In genomic region chr9:116220159-116220515, GRCm38 (mm10) we compare ENCODE assay signal across 20 mouse cellular contexts. TPM values are rescaled to one million over a fixed set of nuclear protein-coding genes. Genes with fewer than 3 reads are reported as not detected.
DNase-seq lines count a peak whose midpoint lies in the region; ATAC-seq and TF ChIP-seq lines count a peak whose summit lies in the region.
"Had no signal": no experiment of that assay in that cellular context is flagged by ENCODE, and none has a peak within 500 bp of the region (broad histone marks: within the 10 kb centered on the region; RNA-seq: fewer than 3 reads in every experiment).

No protein-coding gene starts in this region.

- no peak overlapping the region for H3K4me3 ChIP-seq in lung, embryonic 14.5 days (ENCODE audit: low read depth, low read length)
- H3K4me3 ChIP-seq in embryonic facial prominence, embryonic 13.5 days: no peak overlapping the region
- H3K4me3 ChIP-seq in limb, embryonic 15.5 days: no peak overlapping the region
- H3K4me3 ChIP-seq: forebrain, embryonic 15.5 days; heart, embryonic 15.5 days; hindbrain, embryonic 13.5 days had no signal

- no peak for TF ChIP-seq CTCF in lung, embryonic 14.5 days (IDR thresholded peaks at IDR 0.05; ENCODE audit: low read depth)

- 0 out of 2 replicates have a peak overlapping the region, but pooled peaks have one; percentile 24 for H3K27ac ChIP-seq in lung, embryonic 14.5 days (ENCODE audit: low read depth)
- peak overlapping the region; percentile 89 for H3K27ac ChIP-seq in embryonic facial prominence, embryonic 13.5 days
- H3K27ac ChIP-seq in limb, embryonic 15.5 days: peak overlapping the region; percentile 90
- H3K27ac ChIP-seq: forebrain, embryonic 15.5 days; hindbrain, embryonic 13.5 days; kidney, postnatal 0 days had no signal

- no peaks in the 10 kb centered on the region for H3K27me3 ChIP-seq in lung, embryonic 14.5 days (ENCODE audit: insufficient read depth, low read length)
- no peaks in the 10 kb centered on the region for H3K27me3 ChIP-seq in embryonic facial prominence, embryonic 13.5 days
- no peaks in the 10 kb centered on the region for H3K27me3 ChIP-seq in limb, embryonic 15.5 days
- H3K27me3 ChIP-seq: forebrain, embryonic 15.5 days; heart, embryonic 15.5 days; hindbrain, embryonic 13.5 days had no signal

- H3K4me2 ChIP-seq in lung, embryonic 14.5 days: no peak overlapping the region
- H3K4me2 ChIP-seq in embryonic facial prominence, embryonic 13.5 days: no peak overlapping the region
- no peak overlapping the region for H3K4me2 ChIP-seq in limb, embryonic 15.5 days
- H3K4me2 ChIP-seq: forebrain, embryonic 15.5 days; heart, embryonic 15.5 days; hindbrain, embryonic 13.5 days had no signal

- H3K9ac ChIP-seq in lung, embryonic 14.5 days: no peak overlapping the region
- no peak overlapping the region for H3K9ac ChIP-seq in embryonic facial prominence, embryonic 13.5 days
- H3K9ac ChIP-seq in limb, embryonic 15.5 days: no peak overlapping the region
- H3K9ac ChIP-seq: forebrain, embryonic 15.5 days; heart, embryonic 15.5 days; hindbrain, embryonic 13.5 days had no signal

- H3K36me3 ChIP-seq in lung, embryonic 14.5 days (ENCODE audit: insufficient read depth): no peaks in the 10 kb centered on the region
- no peaks in the 10 kb centered on the region for H3K36me3 ChIP-seq in embryonic facial prominence, embryonic 13.5 days
- no peaks in the 10 kb centered on the region for H3K36me3 ChIP-seq in limb, embryonic 15.5 days
- H3K36me3 ChIP-seq: forebrain, embryonic 15.5 days; heart, embryonic 15.5 days; hindbrain, embryonic 13.5 days had no signal

- no peak for ATAC-seq in lung, embryonic 14.5 days (ENCODE audit: insufficient read depth)
- ATAC-seq in embryonic facial prominence, embryonic 13.5 days (ENCODE audit: insufficient number of reproducible peaks, insufficient read depth, low FRiP score, low TSS enrichment, low read depth): no peak
- ATAC-seq in limb, embryonic 15.5 days (ENCODE audit: insufficient number of reproducible peaks, low FRiP score, low TSS enrichment, low read depth): no peak
- ATAC-seq: forebrain, embryonic 15.5 days; inflammation-experienced regulatory T-cells, adult 6 months had no signal

- 87% methylated on average over 4 of the region's 4 CpGs for WGBS in lung, embryonic 14.5 days
- WGBS in embryonic facial prominence, embryonic 13.5 days: 75% methylated on average over 4 of the region's 4 CpGs
- 56% methylated on average over 4 of the region's 4 CpGs for WGBS in limb, embryonic 15.5 days

- H3K4me1 ChIP-seq in lung, embryonic 14.5 days (ENCODE audit: insufficient read depth): peaks cover 10% of the 10 kb centered on the region
- peaks cover 24% of the 10 kb centered on the region for H3K4me1 ChIP-seq in embryonic facial prominence, embryonic 13.5 days
- H3K4me1 ChIP-seq in limb, embryonic 15.5 days: peaks cover 47% of the 10 kb centered on the region

- no peaks in the 10 kb centered on the region for H3K9me3 ChIP-seq in lung, embryonic 14.5 days (ENCODE audit: low read depth, low read length)
- no peaks in the 10 kb centered on the region for H3K9me3 ChIP-seq in embryonic facial prominence, embryonic 13.5 days
- H3K9me3 ChIP-seq in limb, embryonic 15.5 days: no peaks in the 10 kb centered on the region
- H3K9me3 ChIP-seq: forebrain, embryonic 15.5 days; heart, embryonic 15.5 days; hindbrain, embryonic 13.5 days had no signal

- no peak for DNase-seq in lung, embryonic 14.5 days
- no peak for DNase-seq in lung, adult 18-20 months
- DNase-seq in A20 (ENCODE audit: low read depth, low spot score): peak; percentile 83
- no peak for DNase-seq in layer of hippocampus, postnatal 36 days
- DNase-seq in layer of hippocampus, postnatal 14 days (ENCODE audit: low spot score in 2 of 2): no peak
- no peak for DNase-seq in right cerebral cortex, postnatal 4 days
- DNase-seq: adrenal gland, postnatal 25 days; cerebellum, adult 9-11 months; heart, postnatal 36 days; kidney, adult 18-20 months; lung, postnatal 4 days; midbrain, embryonic 14.5 days; right cerebral cortex, postnatal 25 days had no signal

RNA-seq across cellular contexts. Expression of gene Tgfbr2, which starts 45.0 kb away (rescaled TPM):
- polyA plus RNA-seq in lung, embryonic 14.5 days (2014; fragmentation: Nextera tagmentation; extraction: Ambion mirVana): 51.3 and 52.3 TPM in 2 replicates
- polyA plus RNA-seq in embryonic facial prominence, embryonic 13.5 days (2015; fragmentation: Nextera tagmentation; extraction: Ambion mirVana): 27.0 and 33.3 TPM in 2 replicates
- 65.2 and 69.0 TPM in 2 replicates for polyA plus RNA-seq in limb, embryonic 15.5 days (2015; fragmentation: Nextera tagmentation; extraction: Ambion mirVana)
- total RNA-seq in layer of hippocampus, postnatal 36 days (2021): 10 to 100 TPM; 10.6 to 12.6 TPM
- 10 to 100 TPM; 13.0 to 14.7 TPM for total RNA-seq in layer of hippocampus, postnatal 14 days (2021)

Comparison
In these comparisons a context has a peak if more than half of its experiments do, and no peak if none do; other contexts are left out.
1. H3K27ac ChIP-seq: peak in every context shown above with its lines; median percentile 90 in limb, embryonic 15.5 days; 89 in embryonic facial prominence, embryonic 13.5 days; 24 in lung, embryonic 14.5 days.